ENCODE assay signal across 28 mouse cellular contexts in the genomic region with DNA sequence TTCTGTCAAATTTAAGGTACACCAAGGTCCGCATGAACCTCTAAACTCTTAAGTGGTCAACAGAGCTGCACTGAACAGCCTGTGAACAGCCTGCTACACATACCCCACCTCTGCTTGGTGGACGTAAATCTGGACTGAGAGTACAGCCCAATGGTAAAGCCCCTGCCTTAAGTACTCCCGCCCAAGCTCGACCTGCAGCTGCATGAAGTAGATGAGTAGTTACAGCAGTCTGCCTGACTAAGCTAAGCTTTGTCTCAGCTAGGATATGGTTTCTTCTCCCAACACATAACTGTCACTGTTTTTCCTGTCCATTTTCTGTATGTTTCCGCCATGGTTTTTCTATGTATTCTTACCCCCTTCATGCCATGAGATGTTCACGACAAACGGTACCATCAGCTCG. TPM values are rescaled to one million over a fixed set of nuclear protein-coding genes. Genes with fewer than 3 reads are reported as not detected.
A peak's percentile ranks its signal among the peaks of the same experiment; 100 is the strongest.
DNase-seq lines count a peak whose midpoint lies in the region; ATAC-seq and TF ChIP-seq lines count a peak whose summit lies in the region.
"Had no signal": no experiment of that assay in that cellular context is flagged by ENCODE, and none has a peak within 500 bp of the region (broad histone marks: within the 10 kb centered on the region; RNA-seq: fewer than 3 reads in every experiment).

No protein-coding gene starts in this region.

- TF ChIP-seq CTCF in gastrocnemius, adult 2 months (IDR thresholded peaks at IDR 0.05), result no peak
- TF ChIP-seq CTCF in midbrain, postnatal 0 days (IDR thresholded peaks at IDR 0.05), result no peak
- TF ChIP-seq CTCF in ES-Bruce4 (IDR thresholded peaks at IDR 0.05; ENCODE audit: low read depth, low read length), result no peak

- TF ChIP-seq POLR2A in ES-Bruce4 (IDR thresholded peaks at IDR 0.05; ENCODE audit: insufficient read depth, low read length), result no peak

- DNase-seq in gastrocnemius, adult 2 months, result no peak
- DNase-seq in gastrocnemius, adult 8-10 months (ENCODE audit: low spot score in 2 of 2), result no peak
- peak; percentile 10 for DNase-seq in liver, embryonic 11.5 days (ENCODE audit: low spot score)
- no peak for DNase-seq in liver
- no peak for DNase-seq in midbrain, postnatal 0 days (ENCODE audit: low spot score)
- DNase-seq: adrenal gland, adult 8-10 months; adrenal gland, postnatal 25 days; B cell, adult 2 months; cerebellum, adult 11-12 months; cerebellum, postnatal 14 days; forebrain, postnatal 0 days; gastrocnemius, postnatal 10 days; gastrocnemius, postnatal 36 days; heart, postnatal 14 days had no signal

- peaks cover 12% of the 10 kb centered on the region for H3K4me1 ChIP-seq in liver, embryonic 11.5 days (replicated peaks; ENCODE audit: control insufficient read depth, insufficient read depth, low read length)
- peaks cover 36% of the 10 kb centered on the region for H3K4me1 ChIP-seq in midbrain, embryonic 13.5 days (replicated peaks)
- H3K4me1 ChIP-seq in midbrain, postnatal 0 days (ENCODE audit: insufficient read depth, low read length), result peaks cover 14% of the 10 kb centered on the region
- peaks cover 4% of the 10 kb centered on the region for H3K4me1 ChIP-seq in ES-Bruce4 (ENCODE audit: control insufficient read depth, insufficient read depth, low read length)

- no peak overlapping the region for H3K4me2 ChIP-seq in liver, embryonic 11.5 days
- H3K4me2 ChIP-seq in midbrain, embryonic 13.5 days (replicated peaks), result 0 out of 2 replicates have a peak overlapping the region, but pooled peaks have one; percentile 6
- H3K4me2 ChIP-seq in midbrain, postnatal 0 days (ENCODE audit: low read depth, low read length, poor library complexity, severe bottlenecking), result no peak overlapping the region
- H3K4me2 ChIP-seq: embryonic facial prominence, embryonic 12.5 days; embryonic facial prominence, embryonic 15.5 days; heart, embryonic 12.5 days; hindbrain, embryonic 12.5 days had no signal

- H3K9ac ChIP-seq in liver, embryonic 11.5 days (ENCODE audit: low read depth, low read length), result no peak overlapping the region
- H3K9ac ChIP-seq in midbrain, embryonic 13.5 days (replicated peaks), result no peak overlapping the region
- H3K9ac ChIP-seq in midbrain, postnatal 0 days (replicated peaks; ENCODE audit: low read length, poor library complexity, severe bottlenecking), result no peak overlapping the region
- H3K9ac ChIP-seq in ES-Bruce4 (ENCODE audit: low read depth, poor library complexity, severe bottlenecking), result peak overlapping the region; percentile 10; the same call in 1 of the 2 replicates
- H3K9ac ChIP-seq: embryonic facial prominence, embryonic 12.5 days; embryonic facial prominence, embryonic 15.5 days; forebrain, postnatal 0 days; heart, embryonic 12.5 days; hindbrain, embryonic 12.5 days; hindbrain, embryonic 15.5 days had no signal

- H3K9me3 ChIP-seq in liver, embryonic 11.5 days (ENCODE audit: control insufficient read depth, low read length), result no peaks in the 10 kb centered on the region
- no peaks in the 10 kb centered on the region for H3K9me3 ChIP-seq in midbrain, embryonic 13.5 days
- H3K9me3 ChIP-seq in midbrain, postnatal 0 days (ENCODE audit: low read length), result no peaks in the 10 kb centered on the region
- no peaks in the 10 kb centered on the region for H3K9me3 ChIP-seq in ES-Bruce4 (replicated peaks; ENCODE audit: control insufficient read depth, insufficient read depth, low read length, poor library complexity, severe bottlenecking)
- H3K9me3 ChIP-seq: embryonic facial prominence, embryonic 12.5 days; embryonic facial prominence, embryonic 15.5 days; heart, embryonic 12.5 days; hindbrain, embryonic 12.5 days; hindbrain, embryonic 15.5 days had no signal

- peak overlapping the region; percentile 100 for H3K27ac ChIP-seq in gastrocnemius, adult 2 months
- H3K27ac ChIP-seq in liver, embryonic 11.5 days (ENCODE audit: low read depth, low read length), result no peak overlapping the region
- H3K27ac ChIP-seq in midbrain, embryonic 13.5 days, result no peak overlapping the region
- no peak overlapping the region for H3K27ac ChIP-seq in midbrain, postnatal 0 days (ENCODE audit: low read depth, low read length)
- H3K27ac ChIP-seq in ES-Bruce4 (ENCODE audit: insufficient read depth, low read length), result no peak overlapping the region
- H3K27ac ChIP-seq: embryonic facial prominence, embryonic 12.5 days; embryonic facial prominence, embryonic 15.5 days; hindbrain, embryonic 12.5 days; hindbrain, embryonic 15.5 days had no signal

- H3K27me3 ChIP-seq in liver, embryonic 11.5 days (replicated peaks; ENCODE audit: control insufficient read depth, insufficient read depth, low read length), result no peaks in the 10 kb centered on the region
- H3K27me3 ChIP-seq in midbrain, embryonic 13.5 days, result no peaks in the 10 kb centered on the region
- no peaks in the 10 kb centered on the region for H3K27me3 ChIP-seq in midbrain, postnatal 0 days (ENCODE audit: insufficient read depth, low read length)
- H3K27me3 ChIP-seq in ES-Bruce4 (ENCODE audit: control insufficient read depth, insufficient read depth, low read length, poor library complexity, severe bottlenecking), result no peaks in the 10 kb centered on the region
- H3K27me3 ChIP-seq: CH12.LX; embryonic facial prominence, embryonic 12.5 days; embryonic facial prominence, embryonic 15.5 days; heart, embryonic 12.5 days; hindbrain, embryonic 12.5 days; hindbrain, embryonic 15.5 days had no signal

- H3K36me3 ChIP-seq in liver, embryonic 11.5 days (ENCODE audit: control insufficient read depth, insufficient read depth, low read length), result peaks cover 6% of the 10 kb centered on the region; the same call in 1 of the 2 replicates
- peaks cover 24% of the 10 kb centered on the region for H3K36me3 ChIP-seq in midbrain, embryonic 13.5 days
- peaks cover 8% of the 10 kb centered on the region; the same call in 1 of the 2 replicates for H3K36me3 ChIP-seq in midbrain, postnatal 0 days (ENCODE audit: insufficient read depth, low read length)
- H3K36me3 ChIP-seq in ES-Bruce4 (ENCODE audit: control insufficient read depth, insufficient read depth, low read length, poor library complexity, severe bottlenecking), result peaks cover 54% of the 10 kb centered on the region
- H3K36me3 ChIP-seq: embryonic facial prominence, embryonic 15.5 days had no signal

- WGBS in liver, embryonic 11.5 days, result 86% methylated on average over 8 of the region's 8 CpGs
- WGBS in midbrain, embryonic 13.5 days, result 93% methylated on average over 8 of the region's 8 CpGs
- 90% methylated on average over 8 of the region's 8 CpGs for WGBS in midbrain, postnatal 0 days

- intact Hi-C loops in gastrocnemius, adult 2 months (cut with DNase I), result no loop called here

- no peak overlapping the region for H3K4me3 ChIP-seq in gastrocnemius, adult 2 months
- H3K4me3 ChIP-seq in liver, embryonic 11.5 days (ENCODE audit: low read depth, low read length), result no peak overlapping the region
- no peak overlapping the region for H3K4me3 ChIP-seq in midbrain, embryonic 13.5 days (replicated peaks)
- H3K4me3 ChIP-seq in midbrain, postnatal 0 days (ENCODE audit: low read depth, low read length), result no peak overlapping the region
- no peak overlapping the region for H3K4me3 ChIP-seq in ES-Bruce4 (ENCODE audit: low read depth, low read length)
- H3K4me3 ChIP-seq: embryonic facial prominence, embryonic 12.5 days; embryonic facial prominence, embryonic 15.5 days; heart, embryonic 12.5 days; hindbrain, embryonic 12.5 days; hindbrain, embryonic 15.5 days had no signal

- ATAC-seq in liver, embryonic 11.5 days (replicated peaks; ENCODE audit: low FRiP score), result no peak
- no peak for ATAC-seq in midbrain, embryonic 13.5 days
- no peak for ATAC-seq in midbrain, postnatal 0 days (ENCODE audit: low FRiP score)
- ATAC-seq: activated CD4-positive, CD25-positive, alpha-beta regulatory T cell, adult 4 months; forebrain, embryonic 14.5 days; forebrain, postnatal 0 days had no signal

- no peak for TF ChIP-seq EP300 in ES-Bruce4 (IDR thresholded peaks at IDR 0.05; ENCODE audit: insufficient read depth, low read depth, low read length)

RNA-seq across cellular contexts. Expression of a gene that starts 3.5 kb away (rescaled TPM):
- 10 to 100 TPM; 54.1 to 54.3 TPM for total RNA-seq in gastrocnemius, adult 2 months (2021)
- total RNA-seq in gastrocnemius, adult 8-10 months (2022), result 10 to 100 TPM; 45.5 to 56.2 (median 51.0) TPM
- 15.1 and 16.0 TPM in 2 replicates for polyA plus RNA-seq in liver, embryonic 11.5 days (2014; fragmentation: Nextera tagmentation; extraction: Ambion mirVana)
- 21.7 and 23.8 TPM in 2 replicates for polyA plus RNA-seq in midbrain, embryonic 13.5 days (2015; fragmentation: Nextera tagmentation; extraction: Ambion mirVana)
- total RNA-seq in midbrain, postnatal 0 days (2014; rRNA removed), result 64.5 and 67.9 TPM in 2 replicates
- polyA plus RNA-seq in midbrain, postnatal 0 days (2015; fragmentation: Nextera tagmentation; extraction: Ambion mirVana), result 20.2 and 22.5 TPM in 2 replicates
- 79.9 and 89.9 TPM in 2 replicates for polyA plus RNA-seq in ES-Bruce4 (2011; ENCODE audit: insufficient read depth, insufficient read length, low read depth, missing spikeins)

RNA-seq across cellular contexts. Expression of a gene that starts 25.8 kb away (rescaled TPM):
- 10 to 100 TPM; 12.6 to 14.4 TPM for total RNA-seq in gastrocnemius, adult 2 months (2021)
- 10 to 100 TPM; 11.1 to 12.4 (median 11.8) TPM for total RNA-seq in gastrocnemius, adult 8-10 months (2022)
- 29.4 and 31.8 TPM in 2 replicates for polyA plus RNA-seq in liver, embryonic 11.5 days (2014; fragmentation: Nextera tagmentation; extraction: Ambion mirVana)
- 12.9 and 13.8 TPM in 2 replicates for polyA plus RNA-seq in midbrain, embryonic 13.5 days (2015; fragmentation: Nextera tagmentation; extraction: Ambion mirVana)
- 7.8 and 10.4 TPM in 2 replicates for total RNA-seq in midbrain, postnatal 0 days (2014; rRNA removed)
- 10.6 and 11.5 TPM in 2 replicates for polyA plus RNA-seq in midbrain, postnatal 0 days (2015; fragmentation: Nextera tagmentation; extraction: Ambion mirVana)
- polyA plus RNA-seq in ES-Bruce4 (2011; ENCODE audit: insufficient read depth, insufficient read length, low read depth, missing spikeins), result 36.3 and 38.7 TPM in 2 replicates

RNA-seq across cellular contexts. Expression of a gene that starts 49.0 kb away (rescaled TPM):
- not detected for total RNA-seq in gastrocnemius, adult 2 months (2021)
- not detected for total RNA-seq in gastrocnemius, adult 8-10 months (2022)
- polyA plus RNA-seq in liver, embryonic 11.5 days (2014; fragmentation: Nextera tagmentation; extraction: Ambion mirVana), result 0.16 and 0.25 TPM in 2 replicates
- polyA plus RNA-seq in midbrain, embryonic 13.5 days (2015; fragmentation: Nextera tagmentation; extraction: Ambion mirVana), result not detected in 2 replicates
- total RNA-seq in midbrain, postnatal 0 days (2014; rRNA removed), result not detected in 2 replicates
- polyA plus RNA-seq in midbrain, postnatal 0 days (2015; fragmentation: Nextera tagmentation; extraction: Ambion mirVana), result not detected in 2 replicates
- polyA plus RNA-seq in ES-Bruce4 (2011; ENCODE audit: insufficient read depth, insufficient read length, low read depth, missing spikeins), result not detected in 2 replicates
- total RNA-seq: adrenal gland, postnatal 25 days; ES-E14; forebrain, postnatal 0 days; gastrocnemius, postnatal 10 days; gastrocnemius, postnatal 36 days had no signal
- polyA plus RNA-seq: activated CD4-positive, CD25-positive, alpha-beta regulatory T cell, adult 4 months; embryonic facial prominence, embryonic 12.5 days; embryonic facial prominence, embryonic 15.5 days; forebrain, embryonic 11.5 days; forebrain, embryonic 14.5 days; forebrain, postnatal 0 days; heart, embryonic 12.5 days; heart, embryonic 16.5 days; hindbrain, embryonic 12.5 days; hindbrain, embryonic 15.5 days; intestine, embryonic 14.5 days had no signal
